Mouse (Mus musculus) liver, postnatal 0 days (tissue): Measurements from ENCODE around the gene Erf.

Experiments used
- CTCF ChIP-seq: sonication (generic); IDR thresholded peaks from 2 replicates; pipeline ENCODE4 v1.5.1; 2016; ENCODE audit warnings: antibody characterized with exemption, low read depth
- EP300 ChIP-seq: IDR thresholded peaks from 2 replicates; pipeline ENCODE4 v1.6.1; 2016; ENCODE audit warnings: antibody characterized with exemption, low read depth, mild to moderate bottlenecking

DNA sequence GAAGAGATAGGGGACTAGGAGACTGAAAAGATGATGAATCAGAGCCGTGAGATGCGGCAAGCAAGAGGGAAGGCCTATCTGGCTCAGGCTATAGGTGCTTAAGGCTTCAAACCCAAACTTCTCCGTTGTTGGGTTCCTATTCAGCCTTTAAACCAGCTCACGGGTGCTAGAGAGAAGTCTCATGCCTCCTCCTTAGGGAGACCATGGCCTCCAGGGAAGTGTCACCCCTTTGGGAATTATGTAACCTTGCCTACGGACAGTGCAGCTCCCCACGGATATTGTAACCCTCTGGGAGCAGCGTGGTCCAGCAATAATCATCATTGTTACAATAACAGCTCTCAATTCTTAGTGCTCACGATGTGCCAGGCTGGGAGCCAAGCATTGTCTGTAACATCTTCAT lies 1.3 kb upstream of the Erf start:
- TF ChIP-seq CTCF (no peak), EP300 (no peak)
